Mouse (Mus musculus) limb, embryonic 11.5 days (tissue): ENCODE results near the gene 1700037H04Rik. TPM values are rescaled to one million over a fixed set of nuclear protein-coding genes. Genes with fewer than 3 reads are reported as not detected.
"Not testable (repeated sequence)": the region's sequence is repeated elsewhere in the genome, so short reads cannot be mapped to it uniquely, and the experiment has no call there.

Experiments used
- ATAC-seq: fragments of 200-750 bp; cut with Nextera tagmentation; 2 replicates; pipeline ENCODE4 v1.8.0; 2017; ENCODE audit warnings: low read depth; ENCODE audit not compliant: insufficient number of reproducible peaks, low FRiP score, low TSS enrichment
- DNase-seq: peaks from one replicate; pipeline ENCODE4 v3.0.0-alpha.2; 2015; ENCODE audit warnings: low spot score
- H3K27ac ChIP-seq: fragments of 300-500 bp; sonication (generic); replicated peaks from 2 replicates; pipeline ENCODE4 v1.5.1; 2014; ENCODE audit warnings: low read depth, mild to moderate bottlenecking, low read length
- H3K27me3 ChIP-seq: fragments of 300-500 bp; sonication (generic); 2 replicates; pipeline ENCODE4 v1.6.1; 2014; ENCODE audit warnings: mild to moderate bottlenecking, low read length, mixed read lengths; ENCODE audit not compliant: control insufficient read depth, insufficient read depth
- H3K36me3 ChIP-seq: fragments of 300-500 bp; sonication (generic); 2 replicates; pipeline ENCODE4 v1.6.1; 2014; ENCODE audit warnings: mild to moderate bottlenecking, low read length, moderate library complexity, mixed read lengths; ENCODE audit not compliant: control insufficient read depth, insufficient read depth
- H3K4me1 ChIP-seq: fragments of 300-500 bp; sonication (generic); 2 replicates; pipeline ENCODE4 v1.6.1; 2014; ENCODE audit warnings: low read length, mixed read lengths; ENCODE audit not compliant: control insufficient read depth, insufficient read depth
- H3K4me2 ChIP-seq: fragments of 300-500 bp; sonication (generic); 2 replicates; pipeline ENCODE4 v1.6.1; 2014; ENCODE audit warnings: low read depth, mild to moderate bottlenecking, moderate library complexity; ENCODE audit not compliant: severe bottlenecking
- H3K4me3 ChIP-seq: fragments of 300-500 bp; sonication (generic); 2 replicates; pipeline ENCODE4 v1.5.1; 2014; ENCODE audit warnings: low read depth, low read length
- H3K9ac ChIP-seq: fragments of 300-500 bp; sonication (generic); 2 replicates; pipeline ENCODE4 v1.6.1; 2014; ENCODE audit warnings: mild to moderate bottlenecking, low read length
- H3K9me3 ChIP-seq: fragments of 300-500 bp; sonication (generic); 2 replicates; pipeline ENCODE4 v1.6.1; 2016; ENCODE audit warnings: low read length; ENCODE audit not compliant: control insufficient read depth
- WGBS: fragments of 180-500 bp; shearing (Covaris S2); extraction: QIAGEN DNeasy Blood & Tissue Kit; methylation state at CpG from one replicate; pipeline ENCODE4 v1.1.7; 2014; 5-methylcytosine and 5-hydroxymethylcytosine counted together
- polyA plus RNA-seq: library from polyadenylated mRNA; unstranded; fragments of >200 nt; fragmentation: Nextera tagmentation; extraction: Ambion mirVana; gene quantifications from 2 replicates; pipeline ENCODE4 v1.2.1, GENCODE M21; 2014

Gene 1700037H04Rik
- polyA plus RNA-seq, 1 experiment from 2014 or later: 78.0 TPM

DNA sequence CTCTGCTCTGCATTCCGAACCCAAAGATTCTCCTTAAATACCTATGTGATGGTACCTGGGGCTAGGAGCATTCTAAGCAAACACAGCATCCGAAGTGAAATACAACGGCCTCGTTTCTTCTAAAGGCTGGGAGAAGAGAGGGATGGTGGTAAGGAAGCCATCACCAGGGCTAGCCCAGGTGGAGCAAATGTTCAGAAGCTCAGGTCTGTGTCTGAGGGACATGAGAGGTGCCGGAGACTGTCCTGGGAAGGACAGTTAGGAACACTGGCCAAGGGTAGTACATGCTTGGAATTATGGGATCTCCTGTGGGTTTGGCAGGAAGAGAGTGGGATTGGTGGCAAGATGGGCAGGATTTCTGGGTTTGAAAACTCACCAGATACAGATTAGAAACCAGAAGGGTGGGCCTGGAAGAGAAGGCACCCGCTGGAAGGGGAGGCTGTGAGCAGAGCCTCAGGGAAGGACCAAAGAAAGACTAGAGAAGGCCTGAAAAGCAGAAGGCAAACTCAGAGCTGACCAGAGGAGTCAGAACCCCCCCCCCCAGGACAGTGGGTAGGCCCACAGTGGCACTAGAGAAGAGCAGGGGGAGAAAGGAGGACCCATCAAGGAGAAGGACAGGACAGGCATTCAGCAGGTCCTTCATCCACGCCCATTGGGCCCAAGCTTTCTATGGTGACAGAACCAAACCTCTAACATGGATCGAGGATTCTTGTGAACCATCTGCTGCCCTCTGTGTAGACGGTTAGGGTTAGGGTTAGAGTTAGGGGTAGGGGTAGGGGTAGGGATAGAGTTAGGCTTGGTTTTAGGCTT, 34.5 kb downstream of the 1700037H04Rik start:
- ATAC-seq (no peak), DNase-seq (no peak)
- H3K4me1 ChIP-seq: peaks cover 23% of the 10 kb centered on the region
- H3K36me3 ChIP-seq: no peaks in the 10 kb centered on the region
- no peak overlapping the region for H3K4me3 ChIP-seq
- H3K27me3 ChIP-seq: no peaks in the 10 kb centered on the region
- no peak overlapping the region for H3K27ac ChIP-seq
- no peak overlapping the region for H3K4me2 ChIP-seq
- H3K9me3 ChIP-seq: no peaks in the 10 kb centered on the region
- H3K9ac ChIP-seq: no peak overlapping the region
- 87% methylated on average over 9 of the region's 9 CpGs for WGBS

DNA sequence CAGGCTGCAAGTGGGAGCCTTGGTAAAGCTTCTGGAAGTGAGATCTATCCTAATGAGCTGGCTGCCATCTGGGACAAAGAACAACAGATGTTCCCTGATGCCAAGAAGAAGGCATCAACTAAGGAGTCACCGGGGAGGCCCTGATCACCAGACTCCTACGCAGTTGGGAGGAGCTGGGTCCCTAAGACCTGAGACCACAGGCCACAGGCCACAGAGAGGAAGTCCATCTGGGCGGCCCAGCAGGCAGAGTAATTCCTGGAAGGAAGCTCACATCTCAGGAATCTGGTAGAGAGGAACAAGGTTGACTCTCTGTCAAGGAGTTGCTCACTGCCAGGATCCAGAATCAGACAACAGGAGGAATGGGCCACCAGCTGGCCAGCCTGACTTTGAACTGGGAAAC, 35.7 kb downstream of the 1700037H04Rik start:
- no peak overlapping the region for H3K4me3 ChIP-seq
- no peak overlapping the region for H3K9ac ChIP-seq
- no peaks in the 10 kb centered on the region for H3K9me3 ChIP-seq
- WGBS: 74% methylated on average over 3 of the region's 3 CpGs
- ATAC-seq (no peak), DNase-seq (no peak)
- no peak overlapping the region for H3K27ac ChIP-seq
- no peak overlapping the region for H3K4me2 ChIP-seq
- H3K4me1 ChIP-seq: peaks cover 23% of the 10 kb centered on the region
- H3K27me3 ChIP-seq: no peaks in the 10 kb centered on the region
- no peaks in the 10 kb centered on the region for H3K36me3 ChIP-seq

GRCm38 (mm10) chr2:131118968-131119574, 40.8 kb downstream of the 1700037H04Rik start:
- H3K4me2 ChIP-seq: no peak overlapping the region
- 80% methylated on average over 2 of the region's 2 CpGs for WGBS
- H3K9me3 ChIP-seq: no peaks in the 10 kb centered on the region
- H3K9ac ChIP-seq: no peak overlapping the region
- DNase-seq (no peak), ATAC-seq (no peak)
- H3K4me3 ChIP-seq: no peak overlapping the region
- no peaks in the 10 kb centered on the region for H3K4me1 ChIP-seq
- no peaks in the 10 kb centered on the region for H3K27me3 ChIP-seq
- no peaks in the 10 kb centered on the region for H3K36me3 ChIP-seq
- H3K27ac ChIP-seq: no peak overlapping the region

- ATAC-seq: no peak
- WGBS: 90% methylated on average over 5 of the region's 5 CpGs
- H3K27me3 ChIP-seq: no peaks in the 10 kb centered on the region
Observed at GRCm38 (mm10) chr2:131105989-131106388, 53.9 kb downstream of the 1700037H04Rik start.

DNA sequence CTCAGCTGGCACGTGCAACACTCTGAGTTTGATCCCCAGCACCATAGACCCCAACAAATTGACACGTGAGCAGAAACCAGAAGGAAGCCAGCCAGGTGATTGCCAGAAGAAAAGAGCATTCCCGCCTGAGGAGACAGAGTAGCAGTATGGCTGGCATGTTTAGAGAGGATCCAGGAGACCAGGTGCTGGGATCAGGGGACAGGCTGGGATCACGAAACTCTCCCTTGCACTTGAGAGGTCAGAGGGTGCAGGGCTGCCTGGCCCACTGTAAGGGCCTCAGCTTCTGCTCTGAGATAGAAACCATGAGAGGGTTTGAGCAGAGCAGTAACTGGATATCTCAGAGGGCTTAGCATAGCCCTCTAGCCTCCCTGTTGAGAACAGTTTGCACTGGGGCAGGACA, 54.8 kb downstream of the 1700037H04Rik start:
- H3K4me3 ChIP-seq, H3K36me3 ChIP-seq, DNase-seq, H3K9ac ChIP-seq, H3K27me3 ChIP-seq, H3K9me3 ChIP-seq, ATAC-seq, H3K4me2 ChIP-seq, H3K27ac ChIP-seq, H3K4me1 ChIP-seq: not testable (repeated sequence)
- 60% methylated on average over 4 of the region's 4 CpGs for WGBS

More at GRCm38 (mm10) chr2:131105989-131106388, 53.9 kb downstream of the 1700037H04Rik start:
- Histone ChIP-seq H3K27ac (no peak overlapping the region), H3K36me3 (no peaks in the 10 kb centered on the region), H3K4me1 (no peaks in the 10 kb centered on the region), H3K4me2 (no peak overlapping the region), H3K4me3 (no peak overlapping the region), H3K9ac (no peak overlapping the region), H3K9me3 (no peaks in the 10 kb centered on the region)
- DNase-seq: no peak

GRCm38 (mm10) chr2:131104021-131104420, 55.9 kb downstream of the 1700037H04Rik start:
- DNase-seq: no peak
- Histone ChIP-seq H3K27ac (no peak overlapping the region), H3K36me3 (no peaks in the 10 kb centered on the region), H3K4me2 (no peak overlapping the region), H3K9ac (no peak overlapping the region), H3K4me3 (no peak overlapping the region), H3K4me1 (no peaks in the 10 kb centered on the region), H3K27me3 (no peaks in the 10 kb centered on the region), H3K9me3 (no peaks in the 10 kb centered on the region)
- ATAC-seq: no peak
- WGBS: 90% methylated on average over 4 of the region's 4 CpGs

GRCm38 (mm10) chr2:131101530-131101929, 58.4 kb downstream of the 1700037H04Rik start:
- H3K9me3 ChIP-seq: no peaks in the 10 kb centered on the region
- DNase-seq: no peak
- H3K36me3 ChIP-seq: no peaks in the 10 kb centered on the region
- no peak overlapping the region for H3K27ac ChIP-seq
- H3K9ac ChIP-seq: no peak overlapping the region
- H3K4me1 ChIP-seq: 0 out of 2 replicates have a peak, but pooled peaks cover 2% of the 10 kb centered on the region
- no peaks in the 10 kb centered on the region for H3K27me3 ChIP-seq
- no peak overlapping the region for H3K4me3 ChIP-seq
- ATAC-seq: no peak
- no peak overlapping the region for H3K4me2 ChIP-seq
- 43% methylated on average over 3 of the region's 3 CpGs for WGBS

GRCm38 (mm10) chr2:131097087-131097486, 62.8 kb downstream of the 1700037H04Rik start:
- Histone ChIP-seq H3K27ac (no peak overlapping the region), H3K9me3 (no peaks in the 10 kb centered on the region), H3K4me1 (0 out of 2 replicates have a peak, but pooled peaks cover 5% of the 10 kb centered on the region), H3K36me3 (no peaks in the 10 kb centered on the region), H3K4me3 (no peak overlapping the region), H3K27me3 (no peaks in the 10 kb centered on the region), H3K9ac (no peak overlapping the region), H3K4me2 (no peak overlapping the region)
- DNase-seq (no peak), ATAC-seq (no peak)
- 83% methylated on average over 4 of the region's 4 CpGs for WGBS
